Mouse (Mus musculus): ENCODE data around the gene Tbc1d17.

The Tbc1d17 gene

DNA sequence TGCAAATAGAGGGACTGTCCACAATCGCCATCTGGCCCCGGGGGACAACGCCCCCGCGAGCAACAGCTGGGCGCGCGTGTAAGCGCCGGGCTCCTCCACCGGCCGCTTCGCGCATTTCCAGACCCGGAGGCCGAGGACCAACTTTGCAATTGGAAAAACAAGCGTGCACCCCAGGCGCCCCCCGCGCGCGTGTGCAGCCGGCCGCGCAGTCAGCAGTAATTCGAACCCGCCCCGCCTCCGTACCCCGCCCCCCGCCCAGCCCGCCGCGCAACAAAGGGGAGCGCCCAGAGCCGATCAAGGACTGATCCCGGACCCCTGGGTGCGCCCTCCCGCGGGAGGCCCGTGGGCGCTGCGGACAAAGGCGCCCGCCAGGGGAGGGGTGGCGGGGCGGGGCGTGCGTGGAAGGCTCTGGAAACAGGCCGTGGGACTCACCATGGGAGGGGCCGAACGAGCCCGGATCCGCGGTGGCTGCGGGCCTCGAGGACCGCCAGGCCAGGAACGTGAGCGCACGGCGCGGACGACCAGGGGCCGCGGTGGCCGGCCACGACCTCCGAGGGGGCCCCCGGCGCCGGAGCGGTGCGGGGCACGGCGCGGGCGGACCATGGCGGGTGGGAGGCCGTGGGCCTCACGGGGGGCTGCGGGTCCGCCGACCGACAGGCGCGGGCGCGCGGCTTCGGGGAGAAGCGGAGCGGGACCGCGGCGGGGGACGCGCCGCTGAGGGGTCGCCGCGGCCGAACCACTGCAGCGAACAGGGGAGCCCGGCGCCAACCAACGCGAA, 20.2 kb upstream of the Tbc1d17 start:
- no peak for DNase-seq (ENCODE audit: low read depth, low spot score)

DNA sequence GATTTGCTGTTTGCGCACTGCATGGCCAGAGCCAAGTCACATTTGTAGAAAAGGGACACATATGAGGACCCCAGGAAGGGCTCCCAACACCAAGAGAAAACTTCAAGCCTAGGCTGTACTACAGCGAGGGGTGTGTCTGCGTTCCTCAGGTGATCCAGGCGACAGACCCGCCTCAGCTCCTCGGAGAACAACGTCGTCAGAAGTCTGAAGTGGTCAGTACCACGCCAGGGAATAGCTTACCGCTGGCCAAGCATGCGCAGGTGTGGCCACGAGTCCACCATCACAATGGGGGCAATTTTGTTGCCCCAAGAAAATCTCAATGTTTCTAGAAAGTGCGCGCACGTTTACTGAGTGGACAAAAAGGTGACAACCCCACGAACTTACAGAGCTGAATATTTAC, 19.6 kb upstream of the Tbc1d17 start:
- no peak for DNase-seq (ENCODE audit: low read depth, low spot score)

DNA sequence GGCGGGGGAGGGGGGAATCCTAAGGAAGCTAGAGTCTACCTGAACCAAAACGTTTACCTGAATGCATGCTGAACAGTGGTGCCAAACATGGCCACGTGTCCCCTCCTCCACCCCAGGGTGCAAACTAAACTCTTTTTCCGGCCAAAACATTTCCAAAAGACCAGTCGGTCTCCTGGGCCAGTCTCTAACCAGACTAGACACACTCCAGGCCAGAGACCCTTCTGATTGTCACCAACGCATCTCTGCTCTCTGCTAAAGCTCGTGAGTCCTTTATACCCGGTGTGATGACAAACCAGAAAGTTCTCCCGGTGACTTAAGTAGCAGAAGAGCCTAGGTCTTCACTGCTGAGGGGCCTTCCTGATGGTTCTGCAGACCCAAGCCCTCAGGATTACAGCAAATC, 18.9 kb upstream of the Tbc1d17 start:
- DNase-seq (ENCODE audit: low read depth, low spot score), result no peak

DNA sequence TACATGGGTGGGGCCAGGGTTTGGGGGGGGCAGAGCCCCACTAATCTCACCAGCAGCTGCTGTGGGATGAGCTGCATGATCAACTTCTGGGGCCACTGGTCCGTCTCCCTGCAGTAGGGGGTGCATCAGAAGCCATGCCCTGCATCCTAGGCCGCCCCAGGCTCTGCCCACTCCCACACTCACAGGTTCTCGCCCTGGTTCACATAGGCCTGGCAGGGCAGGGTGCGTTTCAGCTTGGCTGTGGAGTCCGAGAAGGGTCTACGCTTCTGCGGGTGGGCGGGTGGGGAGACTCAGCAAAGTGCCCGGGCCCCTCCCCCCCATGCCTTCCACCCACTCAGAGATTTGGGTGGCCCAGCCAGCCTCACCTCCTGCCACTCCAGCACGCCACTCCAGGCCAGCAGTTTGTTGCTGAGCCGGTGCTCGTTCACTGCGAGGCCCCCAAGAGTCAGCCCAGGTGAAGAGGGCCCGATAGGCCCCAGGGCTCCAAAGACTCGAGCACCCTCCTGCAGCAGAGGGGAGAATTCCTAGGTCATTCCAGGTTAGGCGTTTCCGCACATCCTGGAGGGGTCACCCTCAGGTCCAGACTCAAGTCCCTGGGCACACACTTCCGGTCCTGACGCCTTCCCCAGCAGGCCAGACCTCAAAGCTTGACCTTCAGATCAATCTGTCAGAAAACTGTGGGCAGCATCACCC, 18.3 kb upstream of the Tbc1d17 start:
- no peak for DNase-seq (ENCODE audit: low read depth, low spot score)

DNA sequence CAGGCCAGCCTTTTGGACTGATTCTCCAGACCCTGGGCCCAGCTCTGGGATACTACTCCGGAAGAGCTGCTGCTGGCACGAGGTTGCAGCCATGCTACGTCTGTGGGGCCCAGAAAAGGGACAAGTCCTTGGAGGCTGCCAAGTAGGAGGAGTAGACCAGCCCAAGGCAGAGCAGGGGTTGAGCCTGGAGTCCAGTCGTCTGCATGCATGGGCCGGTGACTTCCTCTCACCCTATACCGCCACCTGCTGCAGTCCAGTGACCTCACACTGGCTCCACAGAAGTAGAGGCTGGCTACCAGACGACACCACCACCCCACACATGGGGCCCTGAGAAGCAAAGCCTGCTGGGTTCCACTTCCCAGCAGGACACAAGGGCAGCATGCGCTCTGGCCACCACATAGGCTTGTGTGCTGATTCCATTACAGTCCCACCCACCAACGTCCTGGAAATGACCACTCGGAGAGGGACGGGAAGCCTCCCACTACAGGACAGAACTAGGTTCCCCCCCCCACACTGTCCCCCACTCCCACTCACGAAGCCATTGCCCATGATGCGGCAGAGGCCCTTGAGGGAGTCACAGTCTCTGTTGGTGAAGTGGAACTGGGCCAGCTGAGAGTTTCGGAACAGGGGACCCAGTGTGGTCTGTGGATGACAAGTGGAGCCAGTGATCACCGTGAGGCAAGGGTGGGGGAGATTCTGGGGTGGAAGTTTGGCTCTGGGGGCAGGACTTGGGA, 17.6 kb upstream of the Tbc1d17 start:
- DNase-seq (ENCODE audit: low read depth, low spot score), result no peak

DNA sequence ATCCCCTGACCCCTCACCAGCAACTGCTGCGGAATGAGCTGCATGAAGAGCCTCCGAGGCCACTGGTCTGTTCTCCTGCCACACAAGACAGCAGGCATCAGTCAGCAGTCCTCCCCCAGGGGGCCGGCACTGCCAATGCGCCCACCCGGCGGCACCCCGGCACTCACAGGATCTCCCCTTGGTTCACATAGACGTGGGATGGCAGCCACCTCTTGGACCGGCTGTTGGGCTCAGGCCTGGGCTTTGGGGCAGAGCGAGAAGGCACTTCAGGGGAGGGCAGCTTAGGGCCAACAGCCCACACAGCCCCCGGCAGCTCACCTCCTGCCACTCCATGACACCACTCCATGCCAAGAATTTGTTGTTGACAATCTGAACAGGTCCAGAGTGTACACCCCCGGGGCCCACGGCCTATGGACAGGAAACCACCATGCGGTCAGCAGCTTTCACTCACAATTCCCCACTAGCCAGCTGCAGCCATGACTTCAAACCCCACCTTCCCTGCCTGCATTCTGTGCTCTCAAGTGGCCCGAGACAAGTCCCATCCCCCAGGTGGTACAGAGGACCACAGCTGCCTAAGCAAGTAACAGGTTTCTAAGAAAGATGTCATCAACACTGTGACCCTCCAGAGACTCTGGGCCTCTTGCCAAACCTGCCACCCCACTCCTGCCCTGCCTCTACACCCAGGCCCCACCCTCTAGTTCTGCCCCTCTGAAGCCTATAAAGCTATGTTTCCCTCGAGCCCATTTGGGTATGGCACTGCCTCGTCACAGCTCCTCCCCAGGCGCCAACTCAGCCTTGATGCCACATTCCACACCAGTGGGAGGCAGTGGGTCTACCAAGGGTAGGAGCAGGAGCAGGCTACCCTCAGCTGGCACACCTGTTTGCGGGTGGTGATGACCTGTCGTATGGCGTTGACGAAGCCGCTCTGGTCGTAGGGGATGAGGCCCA, 16.0 kb upstream of the Tbc1d17 start:
- no peak for DNase-seq (ENCODE audit: low read depth, low spot score)

DNA sequence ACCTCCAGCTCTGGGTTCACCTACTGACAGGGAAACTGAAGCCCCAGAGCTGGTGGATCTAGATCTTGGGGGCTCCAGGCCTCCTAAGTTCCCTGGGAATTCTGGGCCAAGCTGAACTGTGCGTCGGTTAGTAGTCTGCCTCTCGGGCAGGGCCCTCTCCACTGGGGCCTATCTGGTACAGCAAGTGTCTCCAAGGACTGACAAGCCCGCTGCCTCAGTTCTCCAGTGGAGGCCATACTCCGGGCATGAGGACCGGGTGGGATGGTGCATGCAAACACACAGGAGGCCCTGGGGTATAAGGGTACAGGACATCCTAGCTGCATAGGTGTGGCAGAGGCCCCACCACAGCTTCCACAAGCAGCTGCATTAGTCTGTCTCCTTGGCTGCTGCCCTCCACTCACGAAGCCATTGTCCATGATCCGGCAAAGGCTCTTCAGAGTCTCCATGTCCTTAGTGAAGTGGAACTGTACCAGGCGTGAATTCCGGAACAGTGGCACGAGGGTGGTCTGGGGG, 15.2 kb upstream of the Tbc1d17 start:
- DNase-seq (ENCODE audit: low read depth, low spot score), result no peak

DNA sequence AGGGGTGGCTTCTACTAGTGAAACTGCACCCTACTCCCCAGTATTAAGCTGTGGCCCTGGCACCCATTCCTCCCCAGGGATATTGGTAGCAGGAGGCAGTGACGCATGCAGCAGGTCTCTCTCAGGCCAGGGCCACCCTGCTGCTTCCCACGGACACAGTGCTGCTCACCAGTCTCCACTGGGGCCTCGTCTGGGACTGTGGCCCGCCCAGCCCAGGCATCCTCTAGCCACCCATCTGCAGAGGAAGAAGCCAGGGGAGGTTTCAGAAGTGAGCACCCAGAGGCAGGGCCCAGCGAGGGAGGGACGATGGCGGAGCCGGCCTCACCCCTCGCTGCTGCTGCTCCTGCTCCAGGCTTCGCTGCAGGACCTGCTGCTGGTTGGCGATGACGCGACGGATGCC, 14.3 kb upstream of the Tbc1d17 start:
- DNase-seq (ENCODE audit: low read depth, low spot score), result no peak

DNA sequence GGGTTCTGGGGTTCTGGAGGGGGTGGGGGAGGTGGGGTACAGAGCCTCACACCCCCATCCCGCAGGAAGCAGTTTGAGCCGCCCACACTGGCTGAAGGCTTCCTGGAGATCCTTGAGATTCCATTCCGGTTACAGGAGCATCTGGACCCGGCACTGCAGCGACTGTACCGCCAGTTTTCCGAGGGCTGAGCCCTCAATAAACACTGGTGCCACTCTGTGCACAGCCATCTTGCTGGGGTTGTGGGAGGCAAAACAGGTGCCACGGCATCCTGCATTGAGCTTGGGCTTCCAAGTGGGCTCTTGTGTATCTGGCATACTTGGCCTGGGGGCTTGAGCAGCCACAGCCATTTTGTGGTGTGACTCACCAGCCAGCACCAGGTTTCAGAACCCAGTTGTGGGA, 13.6 kb upstream of the Tbc1d17 start:
- no peak for DNase-seq (ENCODE audit: low read depth, low spot score)

DNA sequence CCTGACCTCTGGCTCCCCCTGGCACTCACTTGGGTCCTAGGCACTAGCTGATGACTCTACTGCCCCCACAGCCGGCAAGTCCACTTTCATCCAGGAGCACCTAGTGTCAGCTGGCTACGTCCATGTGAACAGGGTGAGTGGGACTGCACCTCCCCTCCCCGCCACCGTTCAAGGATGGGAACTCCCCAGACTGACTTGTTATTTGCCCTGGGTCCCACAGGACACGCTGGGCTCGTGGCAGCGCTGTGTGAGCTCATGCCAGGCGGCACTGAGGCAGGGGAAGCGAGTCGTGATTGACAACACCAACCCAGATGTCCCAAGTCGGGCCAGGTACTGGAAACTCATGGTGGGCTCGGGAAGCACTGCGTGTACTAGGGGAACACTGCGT, 12.5 kb upstream of the Tbc1d17 start:
- DNase-seq (ENCODE audit: low read depth, low spot score), result no peak

DNA sequence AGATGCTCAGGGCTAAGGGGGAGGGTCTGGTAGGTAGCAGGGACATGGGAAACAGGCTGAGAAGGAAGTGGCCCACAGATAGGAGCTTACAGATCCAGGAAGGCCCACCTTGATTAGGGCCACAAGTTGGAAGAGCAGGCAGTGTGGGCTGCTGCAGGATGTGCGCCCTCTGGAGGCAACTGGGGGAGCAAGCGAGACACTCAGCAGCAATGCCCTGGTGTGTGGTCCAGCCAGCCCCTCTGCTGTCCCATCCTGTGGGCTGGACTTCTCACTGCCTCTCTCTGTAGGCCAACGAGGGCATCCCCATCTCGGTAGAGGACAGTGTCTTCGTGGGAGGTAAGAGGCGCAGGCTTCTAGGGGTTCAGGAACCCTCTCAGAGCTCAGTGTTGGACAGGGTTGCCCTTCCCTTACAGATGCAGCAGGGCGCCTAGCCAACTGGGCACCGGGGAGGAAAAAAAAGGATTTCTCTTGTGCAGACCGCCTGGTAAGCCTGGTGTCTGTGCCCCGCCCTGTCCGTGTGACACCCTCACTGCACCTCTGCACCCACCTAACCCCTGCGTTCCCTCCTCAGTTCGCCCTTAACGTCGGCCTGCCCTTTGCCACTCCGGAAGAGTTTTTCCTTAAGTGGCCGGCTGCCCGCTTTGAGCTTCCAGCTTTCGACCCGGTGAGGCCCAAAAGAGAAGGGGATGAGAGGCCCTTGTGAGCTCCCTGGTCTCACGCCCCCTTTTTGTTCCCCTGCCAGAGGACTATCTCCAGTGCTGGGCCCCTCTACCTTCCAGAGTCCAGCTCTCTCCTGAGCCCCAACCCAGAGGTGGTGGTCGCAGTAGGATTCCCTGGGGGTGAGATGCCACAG, 11.9 kb upstream of the Tbc1d17 start:
- no peak for DNase-seq (ENCODE audit: low read depth, low spot score)

DNA sequence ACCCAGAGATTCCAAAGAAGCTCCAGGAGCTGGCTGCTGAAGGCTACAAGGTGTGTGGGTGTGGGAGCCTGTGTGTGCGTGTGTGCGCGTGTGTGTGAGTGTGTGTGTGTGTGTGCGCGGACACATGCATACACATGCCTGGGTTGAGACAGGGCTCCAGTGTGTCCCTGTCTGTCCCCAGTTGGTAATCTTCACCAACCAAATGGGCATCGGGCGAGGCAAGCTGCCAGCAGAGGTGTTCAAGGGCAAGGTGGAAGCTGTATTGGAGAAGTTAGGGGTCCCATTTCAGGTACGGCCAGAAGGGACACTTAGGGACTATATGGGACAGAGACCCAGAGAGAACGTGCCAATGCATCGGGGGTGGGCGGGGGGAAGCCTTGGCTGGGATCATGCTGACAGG, 11.0 kb upstream of the Tbc1d17 start:
- DNase-seq (ENCODE audit: low read depth, low spot score), result no peak

DNA sequence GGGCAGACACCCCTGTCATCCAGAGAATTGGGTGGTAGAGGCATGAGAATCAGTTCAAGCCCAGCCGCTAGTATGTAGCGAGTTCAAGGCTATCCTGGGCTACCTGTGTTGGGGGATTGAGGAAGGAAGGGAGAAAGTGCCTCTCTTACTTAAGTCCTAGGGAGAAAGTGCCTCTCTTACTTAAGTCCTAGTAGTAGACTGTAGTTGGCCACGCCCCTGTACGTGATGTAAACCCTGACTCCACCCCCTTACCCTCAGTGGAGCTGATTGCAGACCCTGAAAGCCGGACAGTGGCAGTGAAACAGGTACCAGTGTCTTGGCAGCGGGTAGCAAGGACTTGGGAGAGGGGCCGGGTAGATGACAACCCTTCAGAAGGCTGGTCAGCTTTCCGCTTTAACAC, 9.0 kb upstream of the Tbc1d17 start:
- no peak for DNase-seq (ENCODE audit: low read depth, low spot score)

DNA sequence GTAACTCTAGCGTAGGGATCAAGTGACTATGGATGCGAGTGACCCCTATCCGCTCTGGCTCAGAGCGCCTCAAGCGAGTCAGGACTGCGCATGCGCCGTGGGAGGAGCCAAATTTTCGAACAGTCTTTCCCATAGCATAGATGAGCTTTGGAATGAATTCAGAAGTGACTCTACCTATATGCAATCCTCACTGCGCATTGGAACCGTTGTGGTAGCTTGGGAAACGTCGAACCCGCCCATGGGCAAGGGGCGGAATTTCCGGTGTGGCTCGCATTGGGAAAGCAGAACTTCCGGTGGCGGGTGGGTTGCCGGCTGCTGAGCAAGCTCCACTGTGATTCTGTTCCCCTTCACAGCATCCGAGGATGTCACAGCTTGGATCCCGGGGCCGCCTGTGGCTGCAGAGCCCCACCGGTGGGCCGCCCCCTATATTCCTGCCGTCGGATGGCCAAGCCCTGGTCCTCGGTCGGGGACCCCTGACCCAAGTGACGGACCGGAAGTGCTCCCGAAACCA, 8.2 kb upstream of the Tbc1d17 start, which contains the start of gene Pnkp:
Gene Pnkp (plus strand): TSS at position 98 of the 511 bp plus-strand sequence.
- DNase-seq (ENCODE audit: low read depth, low spot score), result peak; percentile 94

DNA sequence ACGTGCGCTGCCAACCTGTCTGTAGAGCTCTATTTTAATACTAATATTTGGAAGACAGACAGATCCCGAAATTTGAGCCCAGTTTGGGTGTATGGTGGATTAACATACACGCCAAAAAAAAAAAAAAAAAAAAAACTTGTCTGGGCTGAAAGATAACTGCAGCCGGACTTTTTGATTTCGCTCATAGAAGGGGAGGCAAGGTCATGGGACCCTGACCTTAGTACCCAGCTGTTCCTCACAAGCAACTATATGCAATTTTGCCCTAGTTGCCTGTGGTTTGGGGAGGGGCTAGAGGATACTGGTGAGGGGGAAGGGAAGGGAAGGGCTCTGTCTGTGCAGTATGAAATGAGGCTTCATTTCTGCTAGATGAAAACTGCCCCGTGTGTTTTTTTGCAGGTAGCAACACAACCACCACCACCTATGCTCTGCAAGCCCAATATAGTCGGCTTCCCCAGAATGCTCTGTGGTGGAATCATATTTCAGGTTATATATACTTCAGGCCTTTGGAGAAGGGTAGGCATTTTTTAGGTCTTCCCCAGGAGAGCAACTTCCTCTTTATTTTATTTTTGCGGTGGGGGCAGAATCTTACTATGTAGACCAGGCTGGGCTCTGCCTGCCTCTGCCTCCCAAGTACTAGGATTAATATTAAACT, 7.5 kb upstream of the Tbc1d17 start:
- DNase-seq (ENCODE audit: low read depth, low spot score), result no peak

DNA sequence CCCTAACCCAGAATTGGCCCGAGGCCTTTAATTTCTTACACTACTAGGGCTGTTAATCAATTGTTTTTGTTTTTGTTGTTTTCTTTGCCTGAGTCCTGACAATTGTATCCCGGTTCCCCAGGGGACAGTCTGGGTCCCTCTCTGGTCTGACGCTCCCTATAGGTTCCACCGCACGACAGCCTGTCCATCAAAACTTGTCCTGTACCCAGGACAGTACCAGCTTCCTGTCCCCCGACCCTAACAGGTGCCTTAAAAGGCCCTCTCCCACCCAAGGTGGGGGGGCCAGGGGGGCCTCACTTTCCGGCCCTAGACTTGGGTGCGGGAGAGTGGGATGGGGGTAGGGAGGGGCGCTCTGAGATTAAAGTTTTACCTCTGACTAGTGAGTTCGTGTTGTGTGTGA, 6.2 kb upstream of the Tbc1d17 start:
- DNase-seq (ENCODE audit: low read depth, low spot score), result no peak

DNA sequence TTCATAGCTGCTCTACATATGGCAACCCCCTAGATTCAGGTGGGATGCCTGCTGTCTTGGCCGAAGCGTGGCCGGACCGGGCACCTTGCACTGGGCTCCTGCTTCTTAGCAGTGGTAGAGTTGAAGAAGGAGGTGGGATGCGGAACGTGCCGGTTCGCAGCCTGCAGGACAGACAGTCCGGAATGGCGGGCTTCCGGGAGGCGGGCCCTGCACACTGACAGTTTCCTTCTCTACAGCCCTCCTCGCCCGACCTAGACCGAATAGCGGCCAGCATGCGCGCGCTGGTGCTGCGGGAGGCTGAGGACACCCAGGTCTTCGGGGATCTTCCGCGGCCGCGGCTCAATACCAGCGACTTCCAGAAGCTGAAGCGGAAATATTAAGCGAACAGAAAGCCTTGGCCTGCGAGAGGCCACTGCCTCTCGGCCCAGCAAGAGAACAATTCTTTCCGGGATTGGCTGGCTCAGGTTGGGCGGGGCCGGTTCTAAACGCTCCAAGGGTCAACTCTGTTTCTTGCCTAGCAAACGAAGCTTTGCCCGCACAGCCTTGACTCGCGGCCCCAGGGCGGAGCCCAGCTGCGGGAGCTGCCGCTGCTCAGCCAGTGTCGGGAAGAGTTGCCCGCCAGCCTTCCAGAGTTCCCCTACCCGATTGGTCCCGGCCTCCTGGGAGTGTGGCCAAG, 5.6 kb upstream of the Tbc1d17 start:
- no peak for DNase-seq (ENCODE audit: low read depth, low spot score)

DNA sequence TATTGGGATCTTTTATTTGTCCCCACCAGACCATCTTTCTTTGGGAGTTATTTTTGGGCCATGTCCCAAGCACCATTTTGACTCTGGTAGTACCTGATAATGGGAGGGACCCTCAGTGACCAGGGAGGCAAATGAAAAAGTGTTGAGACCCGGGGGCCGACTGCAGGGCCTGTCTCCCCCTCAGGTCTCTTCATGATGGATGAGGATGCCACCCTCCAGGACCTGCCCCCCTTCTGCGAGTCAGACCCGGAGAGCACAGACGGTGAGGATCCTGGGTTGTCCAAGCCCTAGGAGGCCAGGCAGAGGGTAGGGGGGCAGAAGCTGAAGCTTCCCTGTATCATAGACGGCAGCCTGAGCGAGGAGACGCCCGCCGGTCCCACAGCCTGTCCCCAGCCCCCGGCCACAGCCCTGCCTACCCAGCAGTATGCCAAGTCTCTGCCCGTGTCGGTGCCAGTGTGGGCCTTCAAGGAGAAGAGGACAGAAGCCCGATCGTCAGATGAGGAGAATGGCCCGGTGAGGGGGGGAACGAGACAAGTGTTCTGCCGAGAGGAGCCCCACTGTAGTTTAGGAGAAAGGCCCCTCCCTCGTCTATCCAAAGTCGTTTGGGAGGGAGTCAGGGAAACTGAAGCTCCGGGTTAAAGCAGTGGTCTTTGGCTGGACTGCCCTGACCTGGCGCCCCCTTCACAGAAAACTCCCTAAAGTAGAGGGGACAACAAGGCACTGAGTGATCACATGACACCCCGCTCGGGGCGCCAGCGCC, 4.9 kb upstream of the Tbc1d17 start:
- no peak for DNase-seq (ENCODE audit: low read depth, low spot score)
